Mouse (Mus musculus) left cerebral cortex, adult 2 months (tissue): ENCODE measurements around the gene Pla2g2d. TPM values are rescaled to one million over a fixed set of nuclear protein-coding genes. Genes with fewer than 3 reads are reported as not detected.

Source experiments
- DNase-seq, 2 experiments: peaks; one replicate each; pipeline ENCODE4 v3.0.0; 2021 to 2022; ENCODE audit warnings: low spot score in 2 of 2, mixed read lengths in 1 of 2; ENCODE audit errors: extremely low spot score in 1 of 2
- H3K27ac ChIP-seq: fragments of 200-600 bp; 2 replicates; pipeline ENCODE4 v1.8.1; 2022
- H3K4me3 ChIP-seq: fragments of 200-600 bp; 2 replicates; pipeline ENCODE4 v1.8.1; 2022
- CTCF ChIP-seq: fragments of 200-600 bp; IDR thresholded peaks from 2 replicates; pipeline ENCODE4 v1.8.1; 2022; ENCODE audit warnings: antibody characterized with exemption, mild to moderate bottlenecking, moderate library complexity
- intact Hi-C: fragments of 180-260 bp; cut with DNase I; formaldehyde crosslinking; loops from one replicate; pipeline ENCODE4 v1.15.1; 2025
- total RNA-seq, 2 experiments: library from RNA; stranded (reverse); gene quantifications; 2 replicates each; pipeline ENCODE4 v1.2.3; 2021

The Pla2g2d gene
- total RNA-seq, 2 experiments from 2014 or later, result 0.42 to 0.97 TPM

- H3K4me3 ChIP-seq, result no peak overlapping the region
- DNase-seq, result no peak
- intact Hi-C loops, result loop anchor here (5.0 kb wide), 1 partner anchor 233 kb away; no protein-coding TSS in a partner anchor
- peak overlapping the region; percentile 59; the same call in 1 of the 2 replicates for H3K27ac ChIP-seq
- TF ChIP-seq CTCF, result peak; percentile 34
These were observed 10.2 kb downstream of the Pla2g2d start for GRCm38 (mm10) chr4:138785721-138786120.

- no peak for DNase-seq
- no peak for TF ChIP-seq CTCF
- Histone ChIP-seq H3K27ac (peak overlapping the region; percentile 59; the same call in 1 of the 2 replicates), H3K4me3 (no peak overlapping the region)
- intact Hi-C loops, result loop anchor here (5.0 kb wide), 1 partner anchor 234 kb away; no protein-coding TSS in a partner anchor
These were observed 10.6 kb downstream of the Pla2g2d start for GRCm38 (mm10) chr4:138786141-138786540.

GRCm38 (mm10) chr4:138788381-138788780, 12.8 kb downstream of the Pla2g2d start:
- intact Hi-C loops, result loop anchor here (5.0 kb wide), 1 partner anchor 236 kb away; no protein-coding TSS in a partner anchor
- no peak for TF ChIP-seq CTCF
- Histone ChIP-seq H3K4me3 (no peak overlapping the region), H3K27ac (peak overlapping the region; percentile 13; the same call in 1 of the 2 replicates)
- DNase-seq, result no peak

- H3K4me3 ChIP-seq, result no peak overlapping the region
- no peak for DNase-seq
- intact Hi-C loops, result loop anchor here (5.0 kb wide), 1 partner anchor 344 kb away; no protein-coding TSS in a partner anchor
- TF ChIP-seq CTCF, result no peak
- no peak overlapping the region for H3K27ac ChIP-seq
These were observed 15.9 kb downstream of the Pla2g2d start for GRCm38 (mm10) chr4:138791452-138791851.

- TF ChIP-seq CTCF, result no peak
- no peak overlapping the region for H3K27ac ChIP-seq
- no peak overlapping the region for H3K4me3 ChIP-seq
- intact Hi-C loops, result loop anchor here (2.0 to 5.0 kb wide), 2 partner anchors 84 to 345 kb away; no protein-coding TSS in a partner anchor
- no peak for DNase-seq
These were observed 17.1 kb downstream of the Pla2g2d start for GRCm38 (mm10) chr4:138792599-138792998.

GRCm38 (mm10) chr4:138793276-138793675, 17.7 kb downstream of the Pla2g2d start:
- TF ChIP-seq CTCF, result peak; percentile 61
- DNase-seq, result peak; percentile 63 to 70
- H3K4me3 ChIP-seq, result no peak overlapping the region
- intact Hi-C loops, result loop anchor here (1.0 to 5.0 kb wide), 3 partner anchors 45 to 346 kb away; no protein-coding TSS in a partner anchor
- no peak overlapping the region for H3K27ac ChIP-seq

- no peak for DNase-seq
- Histone ChIP-seq H3K27ac (no peak overlapping the region), H3K4me3 (no peak overlapping the region)
- no peak for TF ChIP-seq CTCF
- intact Hi-C loops, result loop anchor here (5.0 kb wide), 1 partner anchor 347 kb away; no protein-coding TSS in a partner anchor
These were observed 18.8 kb downstream of the Pla2g2d start for GRCm38 (mm10) chr4:138794344-138794743.

DNA sequence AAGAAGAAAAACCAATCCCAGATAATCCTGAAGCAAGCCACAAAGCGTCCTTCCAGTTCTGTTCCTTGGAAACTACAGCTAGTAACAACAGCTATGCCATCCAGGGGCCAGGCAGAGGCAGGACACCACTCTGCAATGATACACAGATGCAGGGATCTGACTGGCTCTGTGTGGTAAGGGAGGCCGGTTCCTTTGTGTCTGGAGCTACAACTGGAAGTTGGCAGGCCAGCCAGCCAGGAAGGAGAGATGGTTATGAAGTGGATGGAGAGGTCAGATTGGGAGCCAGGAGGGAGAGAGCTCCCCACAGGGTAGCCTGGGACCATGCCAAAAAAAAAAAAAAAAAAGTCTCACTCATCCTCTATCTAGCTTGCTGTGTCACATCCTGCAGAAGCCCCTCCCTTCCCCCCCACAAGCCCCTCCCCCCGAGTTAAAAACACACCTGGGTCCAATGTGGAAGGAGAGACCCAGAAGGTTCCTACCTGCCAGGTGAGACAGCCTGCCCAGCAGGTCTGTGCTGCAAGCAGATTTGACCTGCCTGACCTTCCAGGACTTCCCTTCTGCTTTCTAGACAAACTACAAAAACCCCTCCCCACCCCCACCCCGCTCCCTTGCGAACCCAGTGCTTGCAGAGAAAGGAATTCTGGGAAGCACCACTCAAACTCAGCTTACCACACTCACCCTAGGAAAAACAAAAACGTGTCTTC, 21.1 kb downstream of the Pla2g2d start:
- Histone ChIP-seq H3K4me3 (no peak overlapping the region), H3K27ac (peak overlapping the region; percentile 81)
- no peak for TF ChIP-seq CTCF
- intact Hi-C loops, result no loop called here
- DNase-seq, result no peak

GRCm38 (mm10) chr4:138797217-138797570, 21.7 kb downstream of the Pla2g2d start:
- intact Hi-C loops, result no loop called here
- Histone ChIP-seq H3K27ac (peak overlapping the region; percentile 81), H3K4me3 (no peak overlapping the region)
- DNase-seq, result peak in 1 of 2 experiments; percentile 38
- TF ChIP-seq CTCF, result no peak

GRCm38 (mm10) chr4:138800134-138800744, 24.7 kb downstream of the Pla2g2d start:
- Histone ChIP-seq H3K4me3 (no peak overlapping the region), H3K27ac (peak overlapping the region; percentile 93)
- no peak for DNase-seq
- intact Hi-C loops, result no loop called here
- no peak for TF ChIP-seq CTCF

- no peak for TF ChIP-seq CTCF
- intact Hi-C loops, result loop anchor here (2.0 kb wide), 1 partner anchor 49 kb away; no protein-coding TSS in a partner anchor
- no peak overlapping the region for H3K4me3 ChIP-seq
- H3K27ac ChIP-seq, result peak overlapping the region; percentile 93
- DNase-seq, result peak in 1 of 2 experiments; percentile 45
These were observed 26.1 kb downstream of the Pla2g2d start for GRCm38 (mm10) chr4:138801631-138802030.

DNA sequence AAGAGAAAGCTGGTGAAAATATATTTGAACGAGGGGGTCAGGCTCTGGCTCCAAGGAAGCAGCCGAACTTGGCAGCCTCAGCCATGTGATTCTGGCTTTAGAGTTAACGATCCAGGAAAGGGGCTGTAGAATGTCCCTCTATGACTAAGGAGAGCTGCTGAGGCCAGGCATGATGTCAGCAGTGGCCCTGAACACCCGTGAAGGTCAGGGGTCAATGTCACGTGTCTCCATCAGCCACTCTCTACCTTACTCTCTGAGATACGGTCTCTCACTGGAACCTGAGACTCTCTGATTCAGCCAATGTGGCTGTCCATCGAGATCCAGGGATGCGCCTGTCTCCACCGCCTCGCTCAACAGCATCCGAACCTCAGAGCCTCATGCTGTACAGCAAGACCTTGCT, 27.4 kb downstream of the Pla2g2d start:
- no peak for DNase-seq
- intact Hi-C loops, result loop anchor here (2.0 kb wide), 1 partner anchor 48 kb away; no protein-coding TSS in a partner anchor
- H3K27ac ChIP-seq, result peak overlapping the region; percentile 93

More for the DNA sequence above, 27.4 kb downstream of the Pla2g2d start:
- H3K4me3 ChIP-seq, result no peak overlapping the region
- no peak for TF ChIP-seq CTCF
